Mouse (Mus musculus) ovary, postnatal 36 days (tissue): ENCODE measurements around the gene Itpka.

Experiments used
- DNase-seq: peaks from one replicate; pipeline ENCODE4 v3.0.0; 2022; ENCODE audit warnings: low spot score, mixed read lengths

The Itpka gene

GRCm38 (mm10) chr2:119757601-119758100 lies 15.5 kb downstream of the Itpka start:
- no peak for DNase-seq

GRCm38 (mm10) chr2:119758101-119758843 lies 16.1 kb downstream of the Itpka start:
- peak; percentile 43 for DNase-seq

- no peak for DNase-seq
These were observed 17.0 kb downstream of the Itpka start for GRCm38 (mm10) chr2:119758844-119759835.

DNA sequence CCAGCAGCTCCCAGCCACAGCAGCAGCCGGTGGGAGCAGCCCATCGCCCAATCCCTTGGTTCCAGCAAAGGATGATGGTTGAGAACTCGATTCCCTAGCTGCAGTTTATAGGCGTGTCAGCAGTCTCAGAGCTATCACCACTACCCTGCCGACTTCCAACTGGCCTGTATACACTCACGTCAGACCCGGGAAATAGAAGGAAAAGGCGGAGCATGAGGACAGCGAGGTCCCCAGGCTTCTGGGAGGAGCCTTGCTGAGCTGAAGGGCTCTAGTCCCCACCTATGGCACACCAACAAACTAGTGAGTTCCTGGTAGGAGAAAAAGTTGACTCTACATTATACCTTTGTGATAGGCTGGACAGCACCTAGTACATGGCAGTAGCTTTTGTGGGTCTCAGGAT lies 18.1 kb downstream of the Itpka start, which contains the start of gene Ltk:
TSS of gene Ltk (minus strand) at position 181 of the 400 bp plus-strand sequence.
- no peak for DNase-seq

GRCm38 (mm10) chr2:119762276-119762675 lies 20.1 kb downstream of the Itpka start:
- DNase-seq: no peak

DNA sequence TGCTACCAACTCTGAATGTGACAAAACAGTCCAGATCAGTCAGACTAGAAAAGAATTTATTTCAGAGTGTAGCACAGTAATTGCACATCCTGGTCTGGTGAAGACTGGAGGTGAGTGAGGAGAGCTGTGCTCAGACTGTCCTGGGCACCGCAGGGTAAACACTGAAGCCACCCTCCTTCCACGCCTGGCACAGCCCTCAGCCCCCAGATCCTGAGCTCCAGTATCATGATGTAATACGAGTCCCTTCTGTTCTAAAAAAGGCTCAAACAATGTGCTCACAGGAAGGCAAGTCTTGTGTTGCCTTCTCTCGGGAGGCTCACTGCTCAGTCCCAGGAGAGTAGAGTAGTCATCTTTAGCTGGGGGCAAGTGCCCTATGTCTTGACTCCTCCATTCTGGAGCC lies 21.8 kb downstream of the Itpka start:
- DNase-seq: no peak

GRCm38 (mm10) chr2:119767246-119767645 lies 25.1 kb downstream of the Itpka start:
- DNase-seq: no peak

DNA sequence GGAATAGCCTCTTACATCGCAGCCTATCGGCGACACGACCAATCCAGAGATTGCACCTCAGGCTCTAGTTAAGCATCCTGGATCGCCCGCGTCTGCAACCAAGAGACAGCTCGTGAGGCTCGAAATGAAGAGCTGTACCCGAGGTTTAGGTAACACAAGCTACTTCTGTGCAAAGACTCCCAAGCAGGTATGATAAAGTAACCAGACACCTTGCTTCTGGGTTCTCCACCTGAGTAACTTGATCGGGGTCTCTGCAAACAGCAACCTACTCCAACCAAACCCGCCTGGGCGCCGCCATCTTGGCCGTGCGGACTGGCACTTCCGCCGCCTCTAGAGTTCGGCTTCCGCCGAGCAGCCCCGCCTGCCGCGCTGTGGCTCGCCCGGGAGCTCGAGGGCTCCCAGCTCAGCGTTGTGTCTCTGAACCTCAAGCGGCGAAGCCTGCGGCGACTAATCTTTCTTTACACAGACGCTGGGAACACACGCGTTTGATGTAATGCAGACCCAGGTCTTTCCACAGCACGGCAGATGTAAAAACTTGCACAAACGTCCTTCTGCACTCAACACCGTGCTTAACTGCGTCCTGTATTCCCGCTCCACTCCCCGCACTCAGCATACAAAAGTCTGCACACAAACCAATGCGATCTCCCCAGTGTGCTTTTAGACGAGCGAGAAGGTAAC lies 45.2 kb downstream of the Itpka start, which contains the start of gene Rpap1:
TSS of gene Rpap1 (minus strand) at position 332 of the 678 bp plus-strand sequence.
- DNase-seq: peak; percentile 85

DNA sequence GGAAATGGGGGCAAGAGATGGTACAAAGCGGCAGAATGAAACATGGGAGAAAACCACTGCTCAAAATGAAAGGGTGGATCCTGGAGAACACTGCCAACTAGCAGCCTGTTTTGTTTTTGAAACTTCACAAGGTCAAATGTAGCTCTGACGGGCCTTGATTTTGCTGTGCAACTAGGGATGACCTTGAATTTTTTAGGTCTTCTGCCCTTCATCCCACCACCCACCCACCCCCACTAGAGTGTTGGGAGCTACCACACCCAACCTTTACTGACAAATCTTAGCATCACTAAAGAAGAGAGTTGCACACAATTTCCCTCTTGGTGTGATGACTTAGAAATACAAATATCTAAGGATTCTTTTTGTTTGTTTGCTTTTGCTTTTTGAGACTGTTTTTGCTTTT lies 47.9 kb downstream of the Itpka start:
- DNase-seq: no peak

- no peak for DNase-seq
These were observed 55.2 kb downstream of the Itpka start, which contains the start of gene Tyro3 for GRCm38 (mm10) chr2:119797279-119797783. TSS of gene Tyro3 (plus strand) at chr2:119797733.

DNA sequence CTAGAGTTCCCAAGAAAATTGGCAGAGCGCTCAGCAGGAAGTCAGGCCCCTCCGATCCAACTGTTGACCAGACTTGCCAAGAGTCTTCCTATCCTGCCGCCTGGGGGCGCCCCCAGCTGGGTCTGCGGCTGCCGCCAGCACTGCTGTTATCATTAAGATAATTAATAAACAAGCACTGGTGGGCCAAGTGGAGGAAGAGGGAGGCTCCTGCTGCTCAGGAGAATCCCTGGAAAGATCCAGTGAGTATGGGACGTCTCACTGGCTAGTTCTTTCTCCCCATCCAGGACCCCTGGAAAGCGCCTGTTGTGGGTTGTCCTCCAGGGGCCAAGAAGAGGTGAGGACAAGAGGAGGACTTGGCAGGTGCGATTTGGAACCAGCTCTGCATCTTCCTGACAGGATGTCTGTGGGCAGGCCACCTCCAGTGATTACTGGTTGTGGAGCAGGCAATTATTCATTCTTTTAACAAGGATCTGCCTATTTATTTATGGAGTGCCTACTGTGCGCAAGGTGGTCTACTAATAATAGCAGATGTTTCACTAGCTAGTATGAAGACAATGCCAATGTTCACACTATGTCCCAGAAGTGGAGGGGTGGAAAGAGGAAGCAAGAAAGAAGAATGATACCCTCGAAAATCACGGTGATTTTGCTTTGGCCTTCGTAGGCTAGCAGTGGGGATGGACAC lies 56.2 kb downstream of the Itpka start:
- peak; percentile 81 for DNase-seq

- peak; percentile 69 for DNase-seq
These were observed 57.2 kb downstream of the Itpka start for GRCm38 (mm10) chr2:119799181-119799960.

GRCm38 (mm10) chr2:119799961-119800550 lies 57.9 kb downstream of the Itpka start:
- DNase-seq: no peak
